Mouse (Mus musculus): Measurements from ENCODE around the gene Slc16a8.

The Slc16a8 gene

DNA sequence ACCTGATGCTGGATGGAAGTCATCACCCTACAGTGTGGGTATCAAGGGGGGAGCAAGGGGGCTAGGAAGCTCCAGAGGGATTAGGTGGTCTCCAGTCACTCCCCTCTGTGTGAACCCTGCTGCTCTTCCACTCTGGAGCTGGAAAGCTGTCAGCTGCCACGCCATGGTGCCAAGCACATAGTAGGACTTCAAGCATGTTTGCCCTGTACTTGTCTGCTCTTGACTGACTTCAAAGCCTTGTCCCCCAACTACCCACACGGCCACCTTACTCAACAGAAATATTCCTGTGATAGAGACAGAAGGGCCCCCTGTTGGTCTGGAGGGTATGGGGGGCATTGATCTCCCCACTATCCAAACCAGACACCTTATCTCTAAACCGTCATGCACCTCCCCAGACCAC, 38.4 kb downstream of the Slc16a8 start:
- in situ Hi-C loops (cut with MseI, MboI), result no loop called here

DNA sequence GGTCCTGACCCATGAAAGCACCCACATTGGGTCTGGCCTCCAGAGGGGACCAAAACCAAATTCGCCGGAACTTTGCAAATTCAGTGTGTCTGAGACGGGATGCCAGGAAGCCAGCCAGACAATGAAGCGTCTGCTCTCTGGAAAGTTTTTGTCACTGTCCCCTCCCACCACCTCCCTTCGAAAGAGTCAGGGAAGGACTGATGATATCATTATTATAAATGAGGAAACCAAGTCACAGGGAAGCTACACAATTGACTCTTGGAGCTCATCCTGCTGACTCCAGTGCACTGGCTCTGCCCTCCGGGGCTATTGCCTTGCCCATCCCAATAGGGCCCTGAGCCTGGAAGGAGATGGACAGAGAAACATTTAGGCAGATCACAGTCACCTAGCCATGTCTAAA, 41.0 kb downstream of the Slc16a8 start:
- in situ Hi-C loops (cut with MseI, MboI), result no loop called here

DNA sequence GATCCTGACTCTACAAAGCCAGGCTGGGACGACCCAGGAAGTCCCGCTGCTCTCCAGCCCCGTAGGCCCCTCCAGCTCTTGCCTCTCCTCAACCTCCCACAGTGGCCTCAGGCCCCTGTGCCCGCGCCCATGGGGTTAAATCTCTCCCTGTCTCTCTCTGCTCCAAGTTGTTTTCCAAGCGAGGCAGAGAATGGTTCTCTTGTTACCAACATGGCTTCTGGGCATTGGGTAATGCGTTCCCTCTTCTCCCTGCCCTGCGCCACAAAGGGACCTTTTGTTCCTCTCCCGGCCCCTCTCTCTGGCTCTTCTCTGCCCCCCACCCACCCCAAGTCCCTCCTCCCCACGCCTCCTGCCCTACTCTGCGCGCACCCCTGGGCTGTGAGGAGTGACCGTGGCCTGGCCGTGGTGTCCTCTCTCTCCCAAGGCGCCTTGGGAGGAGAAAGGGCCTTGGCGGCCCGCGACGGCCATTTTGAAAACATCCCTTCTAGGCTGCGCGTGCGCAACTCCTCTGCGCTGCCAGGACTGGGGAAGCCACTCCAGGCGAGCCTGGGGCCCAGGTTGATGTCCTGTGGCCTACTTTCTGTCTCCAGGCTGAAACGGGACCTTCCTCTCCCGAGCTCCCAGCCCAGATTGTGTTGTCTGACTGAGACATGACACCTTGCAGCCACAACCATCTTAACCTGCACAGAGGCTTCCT, 41.7 kb downstream of the Slc16a8 start:
- in situ Hi-C loops (cut with MseI, MboI), result no loop called here

DNA sequence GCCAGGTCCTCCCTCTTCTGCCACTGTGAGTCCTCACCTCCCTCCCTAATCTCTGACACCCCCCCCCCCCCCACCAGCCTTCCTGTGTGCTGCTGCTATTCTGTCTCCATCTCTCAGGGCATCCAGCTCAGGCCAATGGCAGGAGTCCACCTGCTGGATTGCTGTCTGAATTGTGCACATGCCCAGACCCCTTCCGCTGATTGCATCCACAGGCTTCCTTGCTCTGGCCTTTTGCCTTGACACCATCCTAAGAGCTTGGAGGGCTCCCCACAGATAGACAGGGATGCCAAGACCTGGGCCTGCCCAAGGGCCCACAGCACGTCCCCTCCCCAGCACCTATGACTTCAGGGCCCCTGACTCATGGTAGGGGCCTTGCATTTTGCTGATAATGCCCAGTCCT, 44.2 kb downstream of the Slc16a8 start:
- in situ Hi-C loops (cut with MseI, MboI), result no loop called here

DNA sequence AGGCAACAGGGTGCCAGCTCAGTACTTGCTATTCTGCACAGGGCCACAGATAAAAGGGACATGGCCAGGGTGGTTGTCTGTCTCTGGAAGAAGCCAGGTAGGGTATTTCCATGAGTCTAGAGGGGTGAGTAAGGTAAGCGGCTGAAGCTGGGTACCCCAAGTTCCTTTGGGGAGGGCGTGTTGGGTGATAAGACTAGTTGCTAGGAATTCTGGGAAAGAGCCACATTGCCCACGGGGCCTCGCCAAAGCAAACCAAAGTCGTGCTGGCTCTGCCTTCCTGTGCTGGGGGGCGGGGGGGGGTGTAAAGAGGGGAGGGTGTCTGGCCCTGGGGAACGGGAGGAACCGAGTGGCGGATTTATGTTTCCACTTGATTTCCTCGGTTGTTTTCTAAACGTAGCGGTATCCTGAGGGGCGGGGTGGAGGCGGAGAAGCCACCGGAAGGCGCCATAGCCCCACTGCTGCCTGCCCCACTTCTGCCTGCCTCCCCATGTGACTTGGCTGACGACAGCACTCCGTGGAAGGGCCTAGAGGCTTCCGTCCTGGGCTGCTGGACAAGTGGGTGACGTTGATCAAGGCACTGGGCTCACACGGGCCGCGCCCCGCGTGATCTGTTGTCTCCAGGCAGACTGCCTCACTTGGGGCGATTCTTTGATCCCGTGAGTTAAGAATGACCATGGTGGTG, 45.7 kb downstream of the Slc16a8 start:
- in situ Hi-C loops (cut with MseI, MboI), result no loop called here

DNA sequence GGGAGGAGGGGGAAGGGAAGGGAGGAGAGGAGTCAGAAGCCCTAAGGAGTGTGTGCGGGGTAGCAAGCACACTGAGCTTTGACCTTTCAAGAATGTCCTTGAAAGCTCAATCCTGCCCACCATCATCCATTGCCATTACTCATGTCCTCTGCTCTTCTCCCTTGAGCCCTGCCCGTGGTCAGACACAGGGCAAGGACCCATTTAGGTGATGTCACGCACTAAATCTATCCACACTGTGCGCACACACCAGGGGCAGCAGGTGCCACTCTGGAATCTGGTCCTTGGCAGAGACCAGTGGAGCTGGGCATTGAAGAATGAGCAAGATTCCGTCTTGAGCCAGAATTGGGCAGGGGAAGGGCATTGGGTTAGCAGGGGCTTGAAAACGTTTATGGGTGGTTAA, 46.4 kb downstream of the Slc16a8 start:
- in situ Hi-C loops (cut with MseI, MboI), result no loop called here

DNA sequence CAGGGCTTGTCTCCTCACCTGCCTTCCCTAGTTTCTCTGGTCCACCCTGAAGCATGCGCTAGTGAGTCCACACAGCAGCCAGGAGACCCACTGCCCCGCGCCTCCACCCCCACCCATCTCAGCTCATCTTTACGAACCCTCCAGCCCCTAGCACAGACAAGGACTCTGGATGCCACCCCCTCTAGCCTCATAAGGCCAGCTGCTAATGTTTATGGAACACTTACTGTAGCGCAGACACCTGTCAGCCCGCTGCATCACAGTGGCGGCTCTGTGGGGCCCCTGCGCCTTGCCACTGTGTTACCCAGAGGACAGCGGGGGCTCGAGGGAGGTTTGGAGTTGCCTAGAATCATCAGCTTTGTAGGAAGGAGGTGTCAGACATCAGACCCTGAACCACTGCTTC, 52.0 kb downstream of the Slc16a8 start:
- in situ Hi-C loops (cut with MseI, MboI), result no loop called here

DNA sequence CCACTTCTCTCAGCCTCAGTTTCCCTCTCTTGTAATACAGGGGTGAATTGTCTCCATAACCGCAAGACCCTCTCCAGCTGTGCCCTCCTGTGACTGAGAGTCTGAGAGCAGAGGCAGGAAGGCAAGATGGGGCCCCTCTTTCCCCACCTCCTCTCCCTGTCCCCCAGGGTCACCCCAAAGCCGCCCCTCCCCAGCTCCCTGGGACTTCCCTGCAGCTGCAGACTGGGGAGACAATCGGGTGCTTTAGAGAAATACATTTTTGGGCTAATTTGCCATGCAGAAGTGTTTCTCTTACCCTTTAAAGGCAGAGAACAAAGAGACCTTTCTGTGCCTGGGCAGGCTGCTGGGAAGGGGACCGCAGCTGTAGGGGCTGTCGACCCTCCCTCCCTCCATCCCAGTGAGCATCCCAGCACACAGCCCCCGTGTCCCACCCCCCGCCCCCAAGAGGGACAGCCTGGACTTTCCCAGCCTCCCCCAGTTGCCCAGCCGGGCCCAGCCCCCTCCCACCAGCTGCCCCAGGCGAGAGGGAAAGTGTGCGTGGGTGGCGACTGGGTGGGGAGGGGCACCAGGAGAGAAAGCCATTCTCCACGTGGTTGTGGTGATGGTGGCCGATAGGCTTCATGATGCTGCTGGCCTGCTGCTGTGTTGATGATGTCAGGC, 52.9 kb downstream of the Slc16a8 start:
- in situ Hi-C loops (cut with MseI, MboI), result no loop called here
